Mouse (Mus musculus): ENCODE results near the gene Prr5.

- TF ChIP-seq POLR2A (IDR thresholded peaks at IDR 0.05; ENCODE audit: insufficient read depth, low read depth, low read length) (no peak), CTCF (IDR thresholded peaks at IDR 0.05) (no peak), EP300 (IDR thresholded peaks at IDR 0.05; ENCODE audit: insufficient read depth, low read depth, low read length) (no peak)
Measured at GRCm38 (mm10) chr15:84627308-84627707, 42.1 kb upstream of the Prr5 start.
